Mouse (Mus musculus) kidney, embryonic 15.5 days (tissue): ENCODE results near the gene Hif3a. TPM values are rescaled to one million over a fixed set of nuclear protein-coding genes. Genes with fewer than 3 reads are reported as not detected.

Source experiments
- ATAC-seq: fragments of 200-750 bp; cut with Nextera tagmentation; replicated peaks from 2 replicates; pipeline ENCODE4 v1.8.0; 2017; ENCODE audit warnings: moderate TSS enrichment; ENCODE audit not compliant: low FRiP score
- H3K27ac ChIP-seq: fragments of 300-500 bp; sonication (generic); 2 replicates; pipeline ENCODE4 v1.5.1; 2015; ENCODE audit warnings: mild to moderate bottlenecking, inconsistent platforms
- H3K27me3 ChIP-seq: fragments of 300-500 bp; sonication (generic); 2 replicates; pipeline ENCODE4 v1.6.1; 2015; ENCODE audit warnings: inconsistent platforms
- H3K36me3 ChIP-seq: fragments of 300-500 bp; sonication (generic); 2 replicates; pipeline ENCODE4 v1.6.1; 2015; ENCODE audit warnings: inconsistent platforms
- H3K4me1 ChIP-seq: fragments of 300-500 bp; sonication (generic); 2 replicates; pipeline ENCODE4 v1.6.1; 2015; ENCODE audit warnings: inconsistent platforms
- H3K4me2 ChIP-seq: fragments of 300-500 bp; sonication (generic); 2 replicates; pipeline ENCODE4 v1.6.1; 2015; ENCODE audit warnings: moderate library complexity, mild to moderate bottlenecking, inconsistent platforms
- H3K4me3 ChIP-seq: fragments of 300-500 bp; sonication (generic); replicated peaks from 2 replicates; pipeline ENCODE4 v1.5.1; 2015; ENCODE audit warnings: mild to moderate bottlenecking, inconsistent platforms
- H3K9ac ChIP-seq: fragments of 300-500 bp; sonication (generic); 2 replicates; pipeline ENCODE4 v1.6.1; 2015; ENCODE audit warnings: mild to moderate bottlenecking, inconsistent platforms
- H3K9me3 ChIP-seq: fragments of 300-500 bp; sonication (generic); replicated peaks from 2 replicates; pipeline ENCODE4 v1.6.1; 2016; ENCODE audit warnings: inconsistent platforms
- WGBS: fragments of 180-500 bp; shearing (Covaris S2); methylation state at CpG from one replicate; pipeline ENCODE4 v1.1.7; 2015; ENCODE audit warnings: mixed read lengths; 5-methylcytosine and 5-hydroxymethylcytosine counted together
- polyA plus RNA-seq: library from polyadenylated mRNA; unstranded; fragments of >200 nt; fragmentation: Nextera tagmentation; extraction: Ambion mirVana; gene quantifications from 2 replicates; pipeline ENCODE4 v1.2.1, GENCODE M21; 2015

Hif3a gene
- polyA plus RNA-seq, 1 experiment from 2014 or later: 22.5 TPM

DNA sequence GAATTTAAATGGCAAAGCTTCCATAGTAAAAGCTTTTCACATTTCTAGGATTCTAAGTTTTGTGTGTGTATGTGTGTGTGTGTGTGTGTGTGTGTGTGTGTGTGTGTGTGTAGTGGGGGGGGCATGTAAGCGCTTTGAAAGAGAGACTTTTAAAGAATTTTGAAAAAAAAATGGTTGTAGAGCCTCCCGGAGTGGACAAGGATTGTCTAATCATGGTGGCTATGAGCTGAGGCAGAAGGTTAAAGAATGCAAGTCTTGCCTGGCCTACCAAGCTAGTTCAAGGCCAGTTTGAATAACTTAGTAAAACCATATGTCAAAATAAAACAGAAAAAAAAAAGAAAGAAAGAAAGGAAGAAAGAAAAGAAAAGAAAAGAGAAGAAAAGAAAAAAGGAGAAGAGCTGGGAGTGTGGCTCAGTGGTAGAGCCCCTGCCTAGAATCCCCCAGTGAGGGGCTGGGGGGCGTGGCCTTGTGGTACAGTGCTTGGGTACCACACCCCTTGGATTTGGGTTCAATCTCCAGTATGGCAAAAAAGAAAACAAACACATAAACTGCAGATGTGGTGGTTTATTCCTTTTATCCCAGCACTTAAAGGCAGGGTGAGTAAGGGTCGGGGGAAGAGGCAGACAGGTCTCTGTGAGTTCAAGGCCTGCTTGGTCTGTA, 6.8 kb downstream of the Hif3a start:
- Histone ChIP-seq H3K4me2 (peak overlapping the region; percentile 92), H3K9ac (no peak overlapping the region; the same call in 1 of the 2 replicates), H3K4me1 (peaks cover 53% of the 10 kb centered on the region), H3K9me3 (no peaks in the 10 kb centered on the region), H3K27me3 (no peaks in the 10 kb centered on the region), H3K36me3 (peaks cover 27% of the 10 kb centered on the region), H3K4me3 (peak overlapping the region; percentile 54), H3K27ac (peak overlapping the region; percentile 98)
- no peak for ATAC-seq
- WGBS: 94% methylated on average over 4 of the region's 4 CpGs

DNA sequence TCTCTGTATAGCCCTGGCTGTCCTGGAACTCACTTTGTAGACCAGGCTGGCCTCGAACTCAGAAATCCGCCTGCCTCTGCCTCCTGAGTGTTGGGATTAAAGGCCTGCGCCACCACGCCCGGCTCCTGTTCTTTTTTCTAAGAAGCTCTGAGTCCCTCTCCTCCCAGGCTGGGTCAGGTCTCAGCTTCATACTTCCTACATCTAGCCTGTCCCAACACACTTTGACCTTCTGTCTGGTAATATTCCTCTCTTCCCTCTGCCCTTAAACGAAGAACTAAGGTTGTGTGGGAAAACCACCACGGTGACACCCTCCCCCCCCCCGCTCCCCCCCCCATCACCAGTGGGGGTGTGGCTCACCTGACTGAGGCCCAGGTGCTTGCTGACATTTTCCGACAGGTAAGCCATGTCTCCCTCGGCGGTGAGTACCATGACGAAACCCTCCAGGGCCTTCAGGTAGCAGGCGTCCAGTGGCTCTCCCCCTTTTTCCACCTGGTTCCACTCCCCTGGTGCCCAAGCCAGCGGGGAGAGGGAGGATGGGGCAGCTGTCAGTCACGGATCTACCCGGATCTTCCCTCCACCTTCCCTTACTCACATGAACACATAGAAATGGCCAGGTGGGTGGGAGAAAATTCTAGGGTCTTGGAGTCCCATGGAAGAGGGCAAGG, 7.8 kb downstream of the Hif3a start:
- 92% methylated on average over 16 of the region's 16 CpGs for WGBS
- peaks cover 35% of the 10 kb centered on the region for H3K36me3 ChIP-seq
- no peaks in the 10 kb centered on the region for H3K9me3 ChIP-seq
- H3K4me1 ChIP-seq: peaks cover 43% of the 10 kb centered on the region
- no peak overlapping the region for H3K4me3 ChIP-seq
- H3K9ac ChIP-seq: no peak overlapping the region
- no peaks in the 10 kb centered on the region for H3K27me3 ChIP-seq
- no peak overlapping the region for H3K27ac ChIP-seq
- no peak overlapping the region for H3K4me2 ChIP-seq
- ATAC-seq: no peak

DNA sequence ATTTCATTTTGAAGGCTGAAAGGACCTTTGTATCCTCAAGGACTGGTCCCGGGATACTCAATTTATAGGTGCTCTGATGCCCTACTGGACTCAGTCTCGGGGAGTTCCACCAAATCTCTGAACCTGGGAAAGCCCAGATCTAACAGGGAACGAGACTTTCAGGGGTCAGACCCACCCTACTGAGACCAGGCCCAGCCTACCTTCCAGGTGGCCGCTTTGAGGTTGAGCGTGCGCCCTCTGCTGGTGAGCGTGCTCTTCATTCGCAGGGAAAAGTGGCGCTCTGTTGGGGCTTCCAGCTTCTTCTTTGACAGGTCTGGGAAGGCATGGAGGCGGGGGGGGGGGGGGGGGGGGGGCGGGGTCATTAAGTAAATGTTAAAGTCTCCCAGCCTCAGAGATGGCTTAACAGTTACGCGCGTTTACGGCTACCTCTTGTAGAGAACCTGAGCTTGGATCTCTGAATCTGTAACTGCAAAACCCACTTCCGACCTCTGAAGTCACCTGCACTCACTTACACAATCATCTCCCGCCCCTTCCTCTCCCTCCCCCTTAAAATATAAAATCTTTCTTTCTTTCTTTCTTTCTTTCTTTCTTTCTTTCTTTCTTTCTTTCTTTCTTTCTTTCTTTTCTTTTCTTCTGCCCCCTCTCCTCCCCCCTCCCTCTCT, 11.2 kb downstream of the Hif3a start:
- peak; percentile 49; the same call in 1 of the 2 replicates for ATAC-seq
- peaks cover 61% of the 10 kb centered on the region for H3K36me3 ChIP-seq
- WGBS: 14% methylated on average over 15 of the region's 17 CpGs

DNA sequence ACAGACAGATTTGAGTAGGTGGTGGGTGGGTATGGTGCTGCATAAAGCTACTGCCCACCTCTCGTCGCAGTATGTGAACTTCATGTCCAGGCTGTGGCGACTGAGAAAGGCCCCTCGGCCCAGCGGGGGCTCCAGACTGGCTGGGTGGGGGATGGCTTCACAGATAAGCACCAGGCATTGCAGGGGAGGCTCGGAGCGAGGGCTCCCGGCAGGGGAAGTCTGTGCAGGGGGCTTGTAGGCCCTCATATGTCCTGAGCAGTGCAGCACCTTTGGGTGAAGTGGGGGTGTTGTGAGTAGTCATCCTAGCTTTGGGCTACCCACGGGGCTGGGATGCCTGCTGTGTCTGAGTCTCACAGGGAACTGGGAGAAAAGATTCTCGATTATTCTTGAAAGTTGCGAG, 11.7 kb downstream of the Hif3a start:
- Histone ChIP-seq H3K27ac (no peak overlapping the region), H3K9me3 (no peaks in the 10 kb centered on the region), H3K4me2 (no peak overlapping the region), H3K36me3 (peaks cover 61% of the 10 kb centered on the region), H3K27me3 (no peaks in the 10 kb centered on the region), H3K9ac (no peak overlapping the region), H3K4me1 (peaks cover 4% of the 10 kb centered on the region), H3K4me3 (no peak overlapping the region)
- 71% methylated on average over 11 of the region's 11 CpGs for WGBS
- ATAC-seq: peak; percentile 42; the same call in 1 of the 2 replicates

More for the DNA sequence above, 11.2 kb downstream of the Hif3a start:
- H3K4me2 ChIP-seq: no peak overlapping the region
- H3K4me3 ChIP-seq: no peak overlapping the region
- H3K9me3 ChIP-seq: no peaks in the 10 kb centered on the region
- no peak overlapping the region for H3K9ac ChIP-seq
- no peak overlapping the region for H3K27ac ChIP-seq
- no peaks in the 10 kb centered on the region for H3K27me3 ChIP-seq
- H3K4me1 ChIP-seq: peaks cover 9% of the 10 kb centered on the region

DNA sequence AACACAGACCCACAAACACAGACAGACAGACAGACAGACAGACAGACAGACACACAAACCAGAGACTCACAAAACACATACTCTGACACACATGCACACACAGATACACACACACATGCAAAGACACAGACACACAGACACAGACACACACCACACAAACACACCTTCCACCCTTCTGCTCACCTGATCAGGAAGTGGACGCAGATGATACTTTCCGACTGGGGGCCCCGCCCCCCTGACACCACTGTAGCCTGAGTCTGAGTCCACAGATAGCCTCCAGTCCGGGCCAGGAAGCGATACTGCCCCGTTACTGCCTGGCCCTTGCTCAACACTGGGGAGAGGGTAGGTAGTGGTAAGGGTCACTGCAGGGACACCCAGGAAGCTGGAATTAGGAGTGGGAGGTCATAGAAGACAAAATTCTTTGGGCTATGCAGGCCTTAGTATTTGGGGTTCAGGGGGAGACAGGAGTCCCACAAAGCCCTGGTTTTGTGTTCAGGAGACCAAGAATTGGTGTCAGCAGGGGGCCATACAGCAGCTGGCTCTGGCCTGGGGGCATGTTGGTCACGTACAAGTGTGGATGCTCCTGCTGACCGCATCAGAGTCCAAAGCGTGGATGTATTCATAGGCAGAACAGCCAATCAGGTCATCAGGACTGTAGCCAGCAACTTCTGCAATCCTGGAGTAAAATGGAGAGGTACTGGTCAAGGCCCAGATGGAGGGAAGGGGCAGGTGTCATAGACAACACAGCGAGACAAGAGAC, 13.6 kb downstream of the Hif3a start:
- H3K4me3 ChIP-seq: no peak overlapping the region
- peaks cover 63% of the 10 kb centered on the region for H3K36me3 ChIP-seq
- no peak for ATAC-seq
- no peaks in the 10 kb centered on the region for H3K9me3 ChIP-seq
- no peaks in the 10 kb centered on the region for H3K4me1 ChIP-seq
- WGBS: 90% methylated on average over 10 of the region's 10 CpGs
- no peak overlapping the region for H3K27ac ChIP-seq
- H3K9ac ChIP-seq: no peak overlapping the region
- no peaks in the 10 kb centered on the region for H3K27me3 ChIP-seq
- no peak overlapping the region for H3K4me2 ChIP-seq

DNA sequence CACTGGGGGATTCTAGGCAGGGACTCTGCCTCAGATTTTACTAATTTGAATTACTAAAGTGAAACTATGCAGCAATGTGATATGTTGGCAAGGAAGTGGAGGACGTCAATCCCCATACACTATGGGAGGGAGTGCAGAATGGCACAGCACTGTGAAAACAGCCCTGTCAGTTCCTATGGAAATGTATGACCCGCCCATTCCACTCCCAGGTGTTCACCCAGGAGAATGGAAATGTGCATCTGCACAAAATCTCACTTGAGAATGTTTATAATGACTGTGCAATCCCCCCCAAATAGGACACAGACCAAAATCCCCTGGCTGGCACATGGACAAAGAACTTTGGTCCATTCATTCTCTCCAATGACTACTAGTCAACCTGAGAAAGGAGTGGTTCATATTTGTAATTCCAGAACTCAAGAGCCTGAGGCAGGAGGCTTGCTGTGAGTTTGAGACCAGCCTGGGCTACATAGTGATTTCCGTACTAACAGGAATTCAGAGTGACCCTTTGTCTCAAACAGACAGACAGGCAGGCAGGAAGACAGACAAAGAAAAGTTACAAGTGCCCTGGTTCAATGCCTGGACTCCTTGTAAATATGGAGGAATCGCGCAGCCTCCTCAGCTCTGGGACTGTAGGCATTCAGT, 15.1 kb downstream of the Hif3a start:
- Histone ChIP-seq H3K9ac (no peak overlapping the region), H3K36me3 (peaks cover 69% of the 10 kb centered on the region), H3K27me3 (no peaks in the 10 kb centered on the region), H3K27ac (no peak overlapping the region), H3K9me3 (no peaks in the 10 kb centered on the region), H3K4me2 (no peak overlapping the region), H3K4me1 (no peaks in the 10 kb centered on the region), H3K4me3 (no peak overlapping the region)
- ATAC-seq: no peak
- WGBS: 92% methylated on average over 5 of the region's 5 CpGs

DNA sequence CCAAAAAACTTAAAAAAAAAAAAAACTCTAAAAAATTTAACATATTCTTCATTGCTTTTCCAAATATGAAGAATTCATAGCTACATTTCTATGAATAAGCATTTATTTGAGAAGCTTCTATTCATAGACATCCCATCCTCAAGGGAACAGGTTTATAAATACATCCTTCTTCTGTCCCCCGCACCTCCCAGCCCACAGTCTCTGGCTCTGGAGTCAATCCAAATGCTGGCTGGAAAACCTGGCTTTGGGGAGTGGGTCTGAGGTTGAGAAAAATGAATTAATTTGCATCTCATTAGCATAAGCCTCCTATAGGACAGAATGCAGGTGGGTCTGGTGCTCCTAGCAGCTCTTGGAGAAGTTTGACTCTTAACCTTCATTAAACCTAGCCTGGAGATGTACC, 16.5 kb downstream of the Hif3a start:
- Histone ChIP-seq H3K9ac (no peak overlapping the region), H3K27me3 (no peaks in the 10 kb centered on the region), H3K4me1 (no peaks in the 10 kb centered on the region), H3K4me2 (no peak overlapping the region), H3K27ac (no peak overlapping the region), H3K4me3 (no peak overlapping the region), H3K36me3 (peaks cover 77% of the 10 kb centered on the region), H3K9me3 (no peaks in the 10 kb centered on the region)
- WGBS: 69% methylated on average over 1 of the region's 1 CpGs
- ATAC-seq: no peak

DNA sequence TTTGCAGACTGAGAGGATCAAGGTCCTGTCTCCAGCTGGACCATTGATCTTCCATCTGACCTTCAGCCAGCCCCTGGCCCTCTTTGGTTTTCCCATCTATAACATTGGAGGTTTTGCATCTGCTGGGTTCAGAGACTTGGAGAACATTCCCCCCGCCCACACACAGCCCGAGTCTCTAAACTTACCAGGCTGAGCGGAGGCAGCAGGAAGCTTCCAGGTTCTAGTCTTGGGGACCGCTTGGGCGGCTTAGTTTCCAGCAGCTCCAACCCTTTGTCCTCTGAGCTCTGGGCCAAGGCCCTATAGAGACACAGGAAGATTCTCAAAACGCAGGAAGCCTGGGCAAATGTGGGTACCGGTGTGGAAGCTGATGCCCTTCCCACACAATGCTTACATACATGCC, 22.9 kb downstream of the Hif3a start:
- no peak overlapping the region for H3K4me3 ChIP-seq
- H3K36me3 ChIP-seq: peaks cover 89% of the 10 kb centered on the region
- 91% methylated on average over 7 of the region's 7 CpGs for WGBS
- no peak overlapping the region for H3K27ac ChIP-seq
- no peaks in the 10 kb centered on the region for H3K27me3 ChIP-seq
- no peak for ATAC-seq
- no peak overlapping the region for H3K4me2 ChIP-seq
- no peak overlapping the region; the same call in 1 of the 2 replicates for H3K9ac ChIP-seq
- H3K4me1 ChIP-seq: no peaks in the 10 kb centered on the region
- no peaks in the 10 kb centered on the region for H3K9me3 ChIP-seq

DNA sequence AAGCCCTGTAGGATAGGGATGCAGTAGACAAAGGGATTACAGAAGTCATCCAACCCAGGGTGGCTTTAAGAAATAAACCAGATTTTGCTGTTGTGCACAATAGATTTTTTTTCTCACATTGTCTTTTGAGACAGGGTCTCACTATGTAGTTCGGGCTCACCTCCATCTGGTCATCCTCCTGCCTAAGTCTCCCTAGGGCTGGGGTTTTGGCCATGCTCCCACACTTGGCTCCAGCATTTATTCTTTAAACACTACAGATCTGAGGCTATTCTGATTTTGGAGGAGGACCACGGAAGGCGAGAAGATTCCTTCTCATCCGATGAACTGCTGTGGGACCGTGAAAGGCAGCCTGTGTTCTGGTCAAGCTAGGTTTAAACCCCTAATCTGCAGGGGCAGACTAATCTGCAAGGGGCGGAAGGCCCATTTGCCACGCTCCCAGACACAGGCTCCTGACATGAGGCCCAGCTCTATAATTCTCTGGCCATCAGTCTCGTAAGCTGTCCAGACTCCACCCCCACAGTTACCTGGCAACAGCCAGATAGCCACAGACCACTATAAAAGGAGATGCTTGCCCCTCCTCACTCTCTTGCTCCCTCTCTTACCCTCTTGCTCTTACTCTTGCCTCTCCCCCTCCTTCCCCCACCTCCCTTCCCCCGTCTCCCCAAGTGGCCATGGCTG, 24.1 kb downstream of the Hif3a start:
- Histone ChIP-seq H3K27ac (no peak overlapping the region), H3K9me3 (no peaks in the 10 kb centered on the region), H3K4me1 (no peaks in the 10 kb centered on the region), H3K4me2 (no peak overlapping the region), H3K36me3 (peaks cover 89% of the 10 kb centered on the region), H3K27me3 (no peaks in the 10 kb centered on the region), H3K9ac (no peak overlapping the region), H3K4me3 (no peak overlapping the region)
- no peak for ATAC-seq
- 56% methylated on average over 9 of the region's 9 CpGs for WGBS

DNA sequence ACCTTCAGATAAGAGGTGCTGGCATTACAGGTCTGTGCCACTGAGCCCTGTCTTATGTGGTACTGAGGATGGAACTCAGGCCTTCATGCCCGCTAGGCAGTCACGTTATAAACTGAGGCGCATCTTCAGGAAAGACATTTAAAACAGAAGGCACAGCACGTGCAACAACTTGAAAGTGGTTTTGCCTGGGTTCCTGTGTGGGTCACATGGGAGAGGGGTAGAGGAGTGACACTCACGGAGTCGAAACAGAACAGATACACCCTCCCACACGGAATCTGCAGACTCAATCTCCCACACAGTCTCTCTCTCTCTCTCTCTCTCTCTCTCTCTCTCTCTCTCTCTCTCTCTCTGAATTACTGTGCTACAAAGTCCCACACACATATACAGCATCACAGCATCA, 32.0 kb downstream of the Hif3a start:
- Histone ChIP-seq H3K27ac (no peak overlapping the region), H3K36me3 (peaks cover 45% of the 10 kb centered on the region), H3K27me3 (no peaks in the 10 kb centered on the region), H3K9me3 (no peaks in the 10 kb centered on the region), H3K4me1 (peaks cover 20% of the 10 kb centered on the region), H3K9ac (no peak overlapping the region), H3K4me2 (no peak overlapping the region), H3K4me3 (no peak overlapping the region)
- no peak for ATAC-seq
- WGBS: 61% methylated on average over 7 of the region's 7 CpGs

DNA sequence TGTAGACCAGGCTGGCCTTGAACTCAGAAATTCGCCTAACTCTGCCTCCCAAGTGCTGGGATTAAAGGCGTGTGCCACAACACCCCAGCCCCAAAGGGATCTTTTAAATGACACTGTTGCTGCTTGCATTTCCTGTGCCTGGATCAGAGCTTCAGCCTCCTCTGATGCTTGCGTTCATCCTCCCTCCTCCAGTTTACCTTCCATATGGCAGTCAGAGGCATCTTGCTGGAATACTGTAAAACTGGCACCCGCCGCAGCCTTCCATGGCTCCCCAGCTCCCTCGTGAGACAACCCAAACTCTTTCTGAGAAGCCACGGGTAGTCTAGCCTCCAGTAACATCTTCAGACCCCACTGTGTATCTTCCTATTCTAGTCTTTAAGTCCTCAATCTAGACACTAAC, 33.3 kb downstream of the Hif3a start:
- WGBS: 79% methylated on average over 7 of the region's 7 CpGs
- no peaks in the 10 kb centered on the region for H3K27me3 ChIP-seq
- no peak for ATAC-seq
- peaks cover 38% of the 10 kb centered on the region for H3K36me3 ChIP-seq
- no peak overlapping the region for H3K4me3 ChIP-seq
- no peak overlapping the region for H3K9ac ChIP-seq
- peak overlapping the region; percentile 91; the same call in 1 of the 2 replicates for H3K27ac ChIP-seq
- no peak overlapping the region for H3K4me2 ChIP-seq
- peaks cover 34% of the 10 kb centered on the region for H3K4me1 ChIP-seq
- H3K9me3 ChIP-seq: no peaks in the 10 kb centered on the region
